Mouse (Mus musculus) erythroblast, embryonic 14.5 days (primary cell): Measurements from ENCODE around the gene Ddx39.

Experiments
- GATA1 ChIP-seq: IDR thresholded peaks from 2 replicates; pipeline ENCODE4 v1.6.1; 2012; ENCODE audit warnings: low read length, inconsistent platforms, mixed read lengths
- TAL1 ChIP-seq: IDR thresholded peaks from 3 replicates; pipeline ENCODE4 v1.6.1; 2012; ENCODE audit warnings: low read length, inconsistent platforms, mixed read lengths

DNA sequence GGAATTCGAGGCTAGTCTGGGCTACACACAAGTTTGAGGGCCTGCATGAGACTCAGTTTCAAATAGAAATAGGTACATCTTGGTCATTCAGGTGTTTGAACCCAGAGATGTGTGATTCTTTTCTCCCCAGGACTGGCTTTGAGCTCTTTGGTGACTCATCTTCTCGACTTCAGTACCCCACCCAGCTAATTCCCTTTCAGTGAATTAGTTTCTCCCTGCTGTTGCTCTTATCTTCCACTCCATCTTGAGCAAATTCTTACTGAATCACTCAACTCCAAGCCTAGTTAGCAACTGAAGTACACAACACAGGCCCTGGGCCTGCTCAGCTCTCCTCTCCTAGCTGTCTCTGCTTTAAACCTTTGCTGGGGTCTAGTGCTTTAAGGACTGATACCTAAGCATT is 1.6 kb downstream of the Ddx39 start:
- TF ChIP-seq GATA1 (peak; percentile 92), TAL1 (no peak)
